Mouse (Mus musculus) testis, adult 2 months (tissue): ENCODE data around the gene Palm. TPM values are rescaled to one million over a fixed set of nuclear protein-coding genes. Genes with fewer than 3 reads are reported as not detected.

Experiments used
- H3K27ac ChIP-seq: fragments of 200-500 bp; 2 replicates; pipeline ENCODE4 v1.5.1; 2012; ENCODE audit warnings: low read depth, low read length; ENCODE audit not compliant: control insufficient read depth, insufficient read depth
- H3K27me3 ChIP-seq: fragments of 200-500 bp; 2 replicates; pipeline ENCODE4 v1.6.1; 2012; ENCODE audit warnings: mild to moderate bottlenecking, low read length, moderate library complexity; ENCODE audit not compliant: control insufficient read depth, insufficient read depth
- H3K36me3 ChIP-seq: fragments of 200-500 bp; 2 replicates; pipeline ENCODE4 v1.6.1; 2012; ENCODE audit warnings: mild to moderate bottlenecking, low read length; ENCODE audit not compliant: control insufficient read depth, insufficient read depth
- H3K4me1 ChIP-seq: fragments of 200-500 bp; 2 replicates; pipeline ENCODE4 v1.6.1; 2012; ENCODE audit warnings: low read length; ENCODE audit not compliant: control insufficient read depth, insufficient read depth
- H3K4me3 ChIP-seq: fragments of 200-500 bp; 2 replicates; pipeline ENCODE4 v1.5.1; 2012; ENCODE audit warnings: low read depth, mild to moderate bottlenecking, low read length, moderate library complexity, mixed read lengths; ENCODE audit not compliant: control insufficient read depth
- CTCF ChIP-seq: fragments of 200-500 bp; IDR thresholded peaks from 2 replicates; pipeline ENCODE4 v1.5.1; 2012; ENCODE audit warnings: low read depth, mild to moderate bottlenecking, inconsistent platforms, low read length, moderate library complexity; ENCODE audit not compliant: control insufficient read depth, insufficient read depth, insufficient replicate concordance
- POLR2A ChIP-seq: fragments of 200-500 bp; IDR thresholded peaks from 2 replicates; pipeline ENCODE4 v1.6.1; 2012; ENCODE audit warnings: low read depth, mild to moderate bottlenecking, inconsistent platforms, low read length, moderate library complexity; ENCODE audit not compliant: control insufficient read depth
- polyA plus RNA-seq: library from polyadenylated mRNA; depleted of rRNA; stranded (reverse); fragments of >200 nt; gene quantifications from 2 replicates; pipeline ENCODE4 v1.2.3, GENCODE M21; 2012

The Palm gene
- polyA plus RNA-seq, 1 experiment, result 8.1 TPM

- Histone ChIP-seq H3K4me1 (peaks cover 12% of the 10 kb centered on the region), H3K4me3 (peak overlapping the region; percentile 90), H3K36me3 (no peaks in the 10 kb centered on the region; the same call in none of the 2 replicates), H3K27me3 (no peaks in the 10 kb centered on the region), H3K27ac (no peak overlapping the region; the same call in 1 of the 2 replicates)
- TF ChIP-seq POLR2A (no peak), CTCF (no peak)
These were observed 28.1 kb upstream of the Palm start for GRCm38 (mm10) chr10:79765228-79765745.

- H3K4me3 ChIP-seq, result peak overlapping the region; percentile 90
- H3K36me3 ChIP-seq, result no peaks in the 10 kb centered on the region; the same call in none of the 2 replicates
- no peaks in the 10 kb centered on the region for H3K27me3 ChIP-seq
- H3K27ac ChIP-seq, result peak overlapping the region; percentile 95
- TF ChIP-seq CTCF (no peak), POLR2A (no peak)
- H3K4me1 ChIP-seq, result peaks cover 12% of the 10 kb centered on the region
These were observed 27.3 kb upstream of the Palm start for GRCm38 (mm10) chr10:79766001-79766507.

GRCm38 (mm10) chr10:79766508-79767325, 26.7 kb upstream of the Palm start, which contains the start of gene Rnf126:
Gene Rnf126 (minus strand): TSS chr10:79766952.
- TF ChIP-seq CTCF, result no peak
- TF ChIP-seq POLR2A, result peak; percentile 35
- Histone ChIP-seq H3K27ac (peak within 1 kb of the TSS; percentile 95), H3K27me3 (no peaks in the 10 kb centered on the region), H3K36me3 (no peaks in the 10 kb centered on the region; the same call in 1 of the 2 replicates), H3K4me3 (peak within 1 kb of the TSS; percentile 90), H3K4me1 (peaks cover 12% of the 10 kb centered on the region)

- H3K27me3 ChIP-seq, result no peaks in the 10 kb centered on the region
- TF ChIP-seq CTCF (no peak), POLR2A (no peak; the same call in none of the 2 replicates)
- peak overlapping the region; percentile 88 for H3K27ac ChIP-seq
- no peaks in the 10 kb centered on the region; the same call in 1 of the 2 replicates for H3K36me3 ChIP-seq
- H3K4me3 ChIP-seq, result peak overlapping the region; percentile 90
- peaks cover 14% of the 10 kb centered on the region for H3K4me1 ChIP-seq
These were observed 25.8 kb upstream of the Palm start for GRCm38 (mm10) chr10:79767372-79768244.

- Histone ChIP-seq H3K4me3 (peak overlapping the region; percentile 90), H3K4me1 (peaks cover 14% of the 10 kb centered on the region), H3K27ac (no peak overlapping the region), H3K36me3 (no peaks in the 10 kb centered on the region; the same call in 1 of the 2 replicates), H3K27me3 (no peaks in the 10 kb centered on the region)
- no peak for TF ChIP-seq POLR2A
- TF ChIP-seq CTCF, result peak; percentile 85; the same call in 1 of the 2 replicates
These were observed 25.0 kb upstream of the Palm start for GRCm38 (mm10) chr10:79768400-79768799.

GRCm38 (mm10) chr10:79769329-79769728, 24.0 kb upstream of the Palm start:
- no peaks in the 10 kb centered on the region; the same call in 1 of the 2 replicates for H3K36me3 ChIP-seq
- no peak overlapping the region for H3K4me3 ChIP-seq
- no peak overlapping the region for H3K27ac ChIP-seq
- peaks cover 12% of the 10 kb centered on the region for H3K4me1 ChIP-seq
- no peaks in the 10 kb centered on the region for H3K27me3 ChIP-seq
- no peak for TF ChIP-seq POLR2A
